Mouse (Mus musculus): ENCODE results near the gene Parp16. TPM values are rescaled to one million over a fixed set of nuclear protein-coding genes. Genes with fewer than 3 reads are reported as not detected.
"Not testable (repeated sequence)": the region's sequence is repeated elsewhere in the genome, so short reads cannot be mapped to it uniquely, and the experiment has no call there.

The Parp16 gene
- polyA plus RNA-seq, 1 experiment from 2014 or later: 6.5 TPM

- Histone ChIP-seq H3K27ac (ENCODE audit: low read length) (peak overlapping the region; percentile 77), H3K27me3 (ENCODE audit: control insufficient read depth, insufficient read depth, low read length) (no peaks in the 10 kb centered on the region), H3K4me1 (ENCODE audit: control insufficient read depth, insufficient read depth, low read length) (peaks cover 11% of the 10 kb centered on the region), H3K9me3 (replicated peaks; ENCODE audit: control insufficient read depth, low read length) (no peaks in the 10 kb centered on the region), H3K9ac (ENCODE audit: low read length) (peak overlapping the region; percentile 91), H3K4me2 (ENCODE audit: low read depth, low read length) (peak overlapping the region; percentile 97), H3K4me3 (ENCODE audit: low read length) (peak overlapping the region; percentile 77), H3K36me3 (ENCODE audit: control insufficient read depth, insufficient read depth) (no peaks in the 10 kb centered on the region)
- peak; percentile 96 for ATAC-seq (replicated peaks; ENCODE audit: extremely low read depth, insufficient read depth, low FRiP score)
- under 1% methylated on average over 59 of the region's 59 CpGs for WGBS
These were observed 19.8 kb downstream of the Parp16 start for GRCm38 (mm10) chr9:65214778-65215493.

GRCm38 (mm10) chr9:65215494-65216126 is 20.5 kb downstream of the Parp16 start:
- peak; percentile 2; the same call in 1 of the 2 replicates for ATAC-seq (replicated peaks; ENCODE audit: extremely low read depth, insufficient read depth, low FRiP score)
- peak overlapping the region; percentile 77 for H3K27ac ChIP-seq (ENCODE audit: low read length)
- no peaks in the 10 kb centered on the region for H3K27me3 ChIP-seq (ENCODE audit: control insufficient read depth, insufficient read depth, low read length)
- peak overlapping the region; percentile 97 for H3K4me2 ChIP-seq (ENCODE audit: low read depth, low read length)
- H3K9ac ChIP-seq (ENCODE audit: low read length): peak overlapping the region; percentile 91
- H3K36me3 ChIP-seq (ENCODE audit: control insufficient read depth, insufficient read depth): no peaks in the 10 kb centered on the region
- no peaks in the 10 kb centered on the region for H3K9me3 ChIP-seq (replicated peaks; ENCODE audit: control insufficient read depth, low read length)
- H3K4me3 ChIP-seq (ENCODE audit: low read length): peak overlapping the region; percentile 77
- WGBS: 9% methylated on average over 31 of the region's 31 CpGs
- H3K4me1 ChIP-seq (ENCODE audit: control insufficient read depth, insufficient read depth, low read length): peaks cover 11% of the 10 kb centered on the region

DNA sequence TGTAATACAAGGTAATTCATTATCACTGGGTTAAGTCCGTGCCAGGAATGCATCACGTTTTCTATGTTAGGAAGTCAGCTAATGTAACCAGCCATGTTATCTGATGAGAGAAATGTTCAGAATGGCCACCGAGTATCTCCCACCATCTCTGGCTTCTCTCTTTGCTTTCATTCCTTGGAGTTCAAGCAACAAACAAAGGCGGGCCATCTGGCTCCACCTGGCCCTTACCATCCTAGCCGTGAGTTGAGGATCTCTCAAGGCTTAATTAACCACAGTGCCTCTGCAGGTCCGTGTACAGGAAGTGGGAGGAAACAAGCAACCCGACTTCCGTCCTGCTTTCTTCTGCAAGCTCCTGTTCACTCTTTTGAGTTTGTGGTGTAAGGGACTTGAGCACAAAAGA is 21.8 kb downstream of the Parp16 start:
- no peak overlapping the region for H3K9ac ChIP-seq (ENCODE audit: low read length)
- H3K4me1 ChIP-seq (ENCODE audit: control insufficient read depth, insufficient read depth, low read length): peaks cover 11% of the 10 kb centered on the region
- H3K27me3 ChIP-seq (ENCODE audit: control insufficient read depth, insufficient read depth, low read length): no peaks in the 10 kb centered on the region
- no peak overlapping the region; the same call in 1 of the 2 replicates for H3K27ac ChIP-seq (ENCODE audit: low read length)
- no peak for ATAC-seq (replicated peaks; ENCODE audit: extremely low read depth, insufficient read depth, low FRiP score)
- H3K9me3 ChIP-seq (replicated peaks; ENCODE audit: control insufficient read depth, low read length): no peaks in the 10 kb centered on the region
- 55% methylated on average over 8 of the region's 8 CpGs for WGBS
- peak overlapping the region; percentile 16; the same call in 1 of the 2 replicates for H3K4me2 ChIP-seq (ENCODE audit: low read depth, low read length)
- H3K4me3 ChIP-seq (ENCODE audit: low read length): no peak overlapping the region
- no peaks in the 10 kb centered on the region for H3K36me3 ChIP-seq (ENCODE audit: control insufficient read depth, insufficient read depth)

- no peak overlapping the region for H3K4me3 ChIP-seq (ENCODE audit: low read length)
- 58% methylated on average over 6 of the region's 6 CpGs for WGBS
- H3K27me3 ChIP-seq (ENCODE audit: control insufficient read depth, insufficient read depth, low read length): no peaks in the 10 kb centered on the region
- H3K9me3 ChIP-seq (replicated peaks; ENCODE audit: control insufficient read depth, low read length): no peaks in the 10 kb centered on the region
- peaks cover 11% of the 10 kb centered on the region for H3K4me1 ChIP-seq (ENCODE audit: control insufficient read depth, insufficient read depth, low read length)
- no peak overlapping the region for H3K9ac ChIP-seq (ENCODE audit: low read length)
- no peaks in the 10 kb centered on the region for H3K36me3 ChIP-seq (ENCODE audit: control insufficient read depth, insufficient read depth)
- no peak for ATAC-seq (replicated peaks; ENCODE audit: extremely low read depth, insufficient read depth, low FRiP score)
- no peak overlapping the region for H3K4me2 ChIP-seq (ENCODE audit: low read depth, low read length)
- H3K27ac ChIP-seq (ENCODE audit: low read length): peak overlapping the region; percentile 5; the same call in 1 of the 2 replicates
These were observed 22.5 kb downstream of the Parp16 start for GRCm38 (mm10) chr9:65217661-65218060.

GRCm38 (mm10) chr9:65218916-65219315 is 23.8 kb downstream of the Parp16 start:
- Histone ChIP-seq H3K4me3 (ENCODE audit: low read length) (no peak overlapping the region), H3K9ac (ENCODE audit: low read length) (no peak overlapping the region), H3K36me3 (ENCODE audit: control insufficient read depth, insufficient read depth) (no peaks in the 10 kb centered on the region), H3K27me3 (ENCODE audit: control insufficient read depth, insufficient read depth, low read length) (no peaks in the 10 kb centered on the region), H3K9me3 (replicated peaks; ENCODE audit: control insufficient read depth, low read length) (no peaks in the 10 kb centered on the region), H3K4me1 (ENCODE audit: control insufficient read depth, insufficient read depth, low read length) (peaks cover 11% of the 10 kb centered on the region), H3K4me2 (ENCODE audit: low read depth, low read length) (no peak overlapping the region), H3K27ac (ENCODE audit: low read length) (no peak overlapping the region)
- WGBS: 59% methylated on average over 1 of the region's 1 CpGs
- no peak for ATAC-seq (replicated peaks; ENCODE audit: extremely low read depth, insufficient read depth, low FRiP score)

DNA sequence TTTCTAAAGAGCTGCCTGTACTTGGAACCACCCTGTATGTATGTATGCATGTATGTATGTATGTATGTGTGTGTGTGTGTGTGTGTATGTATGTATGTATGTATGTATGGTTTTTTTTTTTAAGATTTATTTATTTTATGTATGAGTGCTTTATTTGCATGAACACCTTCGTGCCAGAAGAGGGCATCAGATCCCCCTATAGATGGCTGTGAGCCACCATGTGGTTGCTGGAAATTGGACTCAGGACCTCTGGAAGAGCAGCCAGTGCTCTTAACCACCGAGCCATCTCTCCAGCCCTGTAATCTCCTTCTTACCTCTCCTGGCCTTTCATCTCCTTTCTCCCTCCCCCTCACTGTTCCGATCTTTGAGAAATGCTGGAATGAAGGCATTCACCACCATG is 25.2 kb downstream of the Parp16 start:
- not testable (repeated sequence) for H3K4me3 ChIP-seq (ENCODE audit: low read length); H3K4me2 ChIP-seq (ENCODE audit: low read depth, low read length); H3K9me3 ChIP-seq (replicated peaks; ENCODE audit: control insufficient read depth, low read length); H3K27me3 ChIP-seq (ENCODE audit: control insufficient read depth, insufficient read depth, low read length); H3K36me3 ChIP-seq (ENCODE audit: control insufficient read depth, insufficient read depth); ATAC-seq (replicated peaks; ENCODE audit: extremely low read depth, insufficient read depth, low FRiP score); H3K27ac ChIP-seq (ENCODE audit: low read length); H3K9ac ChIP-seq (ENCODE audit: low read length)
- 39% methylated on average over 3 of the region's 3 CpGs for WGBS
- peaks cover 11% of the 10 kb centered on the region for H3K4me1 ChIP-seq (ENCODE audit: control insufficient read depth, insufficient read depth, low read length)

- no peak for ATAC-seq (replicated peaks; ENCODE audit: extremely low read depth, insufficient read depth, low FRiP score)
- H3K9me3 ChIP-seq (replicated peaks; ENCODE audit: control insufficient read depth, low read length): no peaks in the 10 kb centered on the region
- 0 out of 2 replicates have a peak, but pooled peaks cover 3% of the 10 kb centered on the region for H3K36me3 ChIP-seq (ENCODE audit: control insufficient read depth, insufficient read depth)
- H3K9ac ChIP-seq (ENCODE audit: low read length): no peak overlapping the region
- WGBS: 84% methylated on average over 6 of the region's 6 CpGs
- H3K27me3 ChIP-seq (ENCODE audit: control insufficient read depth, insufficient read depth, low read length): no peaks in the 10 kb centered on the region
- no peak overlapping the region for H3K27ac ChIP-seq (ENCODE audit: low read length)
- H3K4me1 ChIP-seq (ENCODE audit: control insufficient read depth, insufficient read depth, low read length): no peaks in the 10 kb centered on the region
- H3K4me2 ChIP-seq (ENCODE audit: low read depth, low read length): no peak overlapping the region
- no peak overlapping the region for H3K4me3 ChIP-seq (ENCODE audit: low read length)
These were observed 28.8 kb downstream of the Parp16 start for GRCm38 (mm10) chr9:65223927-65224326.

DNA sequence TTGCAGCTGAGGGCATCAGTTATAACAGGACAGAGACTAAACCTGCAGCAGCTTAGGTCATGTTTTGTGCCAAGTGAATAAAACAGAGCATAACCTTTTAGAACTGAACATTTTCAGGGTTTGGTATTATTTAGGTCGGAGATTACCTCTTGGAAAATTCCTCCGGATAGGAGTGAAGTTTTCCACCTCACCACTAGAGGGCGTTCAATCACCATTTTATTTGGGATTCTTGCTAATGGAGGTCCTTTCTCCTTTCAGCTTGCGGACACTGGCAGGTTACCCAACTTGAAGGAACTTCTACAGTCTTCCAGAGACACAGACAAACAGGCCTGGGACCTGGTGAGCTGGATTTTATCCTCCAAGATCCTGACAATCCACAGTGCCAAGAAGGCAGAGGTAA is 30.6 kb downstream of the Parp16 start:
- Histone ChIP-seq H3K4me2 (ENCODE audit: low read depth, low read length) (no peak overlapping the region), H3K4me1 (ENCODE audit: control insufficient read depth, insufficient read depth, low read length) (no peaks in the 10 kb centered on the region), H3K9me3 (replicated peaks; ENCODE audit: control insufficient read depth, low read length) (no peaks in the 10 kb centered on the region), H3K27me3 (ENCODE audit: control insufficient read depth, insufficient read depth, low read length) (no peaks in the 10 kb centered on the region), H3K9ac (ENCODE audit: low read length) (no peak overlapping the region), H3K4me3 (ENCODE audit: low read length) (no peak overlapping the region), H3K27ac (ENCODE audit: low read length) (no peak overlapping the region), H3K36me3 (ENCODE audit: control insufficient read depth, insufficient read depth) (peaks cover 5% of the 10 kb centered on the region; the same call in 1 of the 2 replicates)
- ATAC-seq (replicated peaks; ENCODE audit: extremely low read depth, insufficient read depth, low FRiP score): no peak
- WGBS: 28% methylated on average over 4 of the region's 4 CpGs

- Histone ChIP-seq H3K4me2 (ENCODE audit: low read depth, low read length) (no peak overlapping the region), H3K9me3 (replicated peaks; ENCODE audit: control insufficient read depth, low read length) (no peaks in the 10 kb centered on the region), H3K36me3 (ENCODE audit: control insufficient read depth, insufficient read depth) (peaks cover 9% of the 10 kb centered on the region), H3K4me3 (ENCODE audit: low read length) (no peak overlapping the region), H3K27ac (ENCODE audit: low read length) (no peak overlapping the region), H3K4me1 (ENCODE audit: control insufficient read depth, insufficient read depth, low read length) (no peaks in the 10 kb centered on the region), H3K27me3 (ENCODE audit: control insufficient read depth, insufficient read depth, low read length) (no peaks in the 10 kb centered on the region), H3K9ac (ENCODE audit: low read length) (no peak overlapping the region)
- 71% methylated on average over 6 of the region's 6 CpGs for WGBS
- no peak for ATAC-seq (replicated peaks; ENCODE audit: extremely low read depth, insufficient read depth, low FRiP score)
These were observed 35.1 kb downstream of the Parp16 start for GRCm38 (mm10) chr9:65230250-65230649.

Data from heart, embryonic 16.5 days (tissue).